Mouse (Mus musculus) lung, postnatal 0 days (tissue): ENCODE measurements around the gene Ndufb3. TPM values are rescaled to one million over a fixed set of nuclear protein-coding genes. Genes with fewer than 3 reads are reported as not detected.
"Not testable (repeated sequence)": the region's sequence is repeated elsewhere in the genome, so short reads cannot be mapped to it uniquely, and the experiment has no call there.

ENCODE experiments used
- ATAC-seq: fragments of 200-750 bp; cut with Nextera tagmentation; 2 replicates; pipeline ENCODE4 v1.8.0; 2017; ENCODE audit warnings: moderate library complexity
- DNase-seq: peaks from one replicate; pipeline ENCODE4 v3.0.0-alpha.2; 2016; ENCODE audit warnings: low spot score
- H3K27ac ChIP-seq: fragments of 300-500 bp; sonication (generic); 2 replicates; pipeline ENCODE4 v1.5.1; 2014; ENCODE audit warnings: antibody characterized with exemption, mild to moderate bottlenecking, low read length, mixed read lengths
- H3K27me3 ChIP-seq: fragments of 300-500 bp; sonication (generic); replicated peaks from 2 replicates; pipeline ENCODE4 v1.6.1; 2014; ENCODE audit warnings: low read length, mixed read lengths; ENCODE audit not compliant: insufficient read depth
- H3K36me3 ChIP-seq: fragments of 300-500 bp; sonication (generic); 2 replicates; pipeline ENCODE4 v1.6.1; 2014; ENCODE audit warnings: low read length, mixed read lengths; ENCODE audit not compliant: insufficient read depth
- H3K4me1 ChIP-seq: fragments of 300-500 bp; sonication (generic); 2 replicates; pipeline ENCODE4 v1.6.1; 2014; ENCODE audit warnings: antibody characterized with exemption, low read depth, low read length, mixed read lengths; ENCODE audit not compliant: insufficient read depth
- H3K4me2 ChIP-seq: fragments of 300-500 bp; sonication (generic); replicated peaks from 2 replicates; pipeline ENCODE4 v1.6.1; 2014; ENCODE audit warnings: low read depth, mild to moderate bottlenecking, low read length, moderate library complexity, mixed read lengths
- H3K4me3 ChIP-seq: fragments of 300-500 bp; sonication (generic); 2 replicates; pipeline ENCODE4 v1.5.1; 2014; ENCODE audit warnings: low read depth, low read length
- H3K9ac ChIP-seq: fragments of 300-500 bp; sonication (generic); replicated peaks from 2 replicates; pipeline ENCODE4 v1.6.1; 2014; ENCODE audit warnings: low read depth, mild to moderate bottlenecking
- H3K9me3 ChIP-seq: fragments of 300-500 bp; sonication (generic); 2 replicates; pipeline ENCODE4 v1.6.1; 2016; ENCODE audit warnings: low read length, mixed read lengths
- CTCF ChIP-seq: IDR thresholded peaks from 2 replicates; pipeline ENCODE4 v1.5.1; 2016; ENCODE audit warnings: antibody characterized with exemption, mild to moderate bottlenecking
- EP300 ChIP-seq: IDR thresholded peaks from 2 replicates; pipeline ENCODE4 v1.6.1; 2016; ENCODE audit warnings: antibody characterized with exemption, mild to moderate bottlenecking, control low read depth
- WGBS: fragments of 180-500 bp; shearing (Covaris S2); extraction: QIAGEN DNeasy Blood & Tissue Kit; methylation state at CpG from one replicate; pipeline ENCODE4 v1.1.7; 2014; 5-methylcytosine and 5-hydroxymethylcytosine counted together
- polyA plus RNA-seq: library from polyadenylated mRNA; unstranded; fragments of >200 nt; fragmentation: Nextera tagmentation; extraction: Ambion mirVana; gene quantifications from 2 replicates; pipeline ENCODE4 v1.2.1, GENCODE M21; 2015

Ndufb3 gene
- 162 and 163 TPM in 2 replicates for polyA plus RNA-seq

DNA sequence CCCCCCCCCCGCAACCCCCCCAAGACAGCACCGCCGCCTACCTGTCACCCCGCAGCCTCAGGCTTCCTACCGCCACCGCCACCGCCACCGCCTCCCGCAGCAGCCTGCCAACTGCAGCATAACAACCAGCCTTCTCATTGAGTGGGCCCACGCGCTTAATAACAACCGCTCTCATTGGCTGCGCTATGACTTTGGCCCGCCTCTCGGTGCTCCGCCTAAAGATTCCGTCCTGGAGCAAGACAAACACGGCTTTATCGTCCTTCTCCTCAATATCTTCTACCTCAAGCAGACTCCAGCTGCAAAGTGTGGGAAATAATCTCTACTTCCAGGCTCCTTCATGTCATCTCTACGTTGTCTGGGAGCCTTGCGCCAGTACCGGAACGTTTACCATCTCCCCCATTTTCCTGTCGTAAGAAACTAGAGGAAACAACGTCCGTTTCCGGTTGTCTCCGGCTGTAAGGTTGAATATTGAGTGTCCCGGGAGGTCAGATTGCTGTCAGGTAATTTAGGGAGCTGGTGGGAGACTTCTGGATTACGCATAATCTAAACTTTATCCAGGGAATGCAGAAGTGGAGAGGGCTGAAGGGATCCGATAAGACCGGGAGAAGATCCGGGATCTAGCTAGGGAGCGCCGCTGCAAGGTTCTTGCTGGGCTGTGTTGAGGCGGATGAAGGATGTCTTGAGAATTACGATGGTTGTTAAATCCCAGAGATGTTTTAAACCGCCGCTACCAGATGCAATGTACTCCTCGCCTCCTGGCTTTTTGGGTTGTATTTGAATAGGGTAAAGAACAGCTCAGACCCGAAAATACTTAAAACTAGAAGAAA, at the start of gene Ndufb3, which contains the start of gene Fam126b:
Gene Ndufb3 (plus strand): TSS at position 214 of the 827 bp plus-strand sequence.
Gene Fam126b (minus strand): TSS at position 153 of the 827 bp plus-strand sequence.
- DNase-seq, result peak; percentile 93
- H3K27me3 ChIP-seq, result no peaks in the 10 kb centered on the region
- TF ChIP-seq EP300, result peak; percentile 60
- TF ChIP-seq CTCF, result no peak
- H3K27ac ChIP-seq, result peak within 1 kb of the TSS; percentile 78
- H3K36me3 ChIP-seq, result no peaks in the 10 kb centered on the region
- peak; percentile 99 for ATAC-seq
- H3K9ac ChIP-seq, result peak within 1 kb of the TSS; percentile 80
- peak within 1 kb of the TSS; percentile 87 for H3K4me2 ChIP-seq
- WGBS, result under 1% methylated on average over 38 of the region's 41 CpGs
- H3K9me3 ChIP-seq, result no peaks in the 10 kb centered on the region
- 0 out of 2 replicates have a peak, but pooled peaks cover 4% of the 10 kb centered on the region for H3K4me1 ChIP-seq
- H3K4me3 ChIP-seq, result peak within 1 kb of the TSS; percentile 59

DNA sequence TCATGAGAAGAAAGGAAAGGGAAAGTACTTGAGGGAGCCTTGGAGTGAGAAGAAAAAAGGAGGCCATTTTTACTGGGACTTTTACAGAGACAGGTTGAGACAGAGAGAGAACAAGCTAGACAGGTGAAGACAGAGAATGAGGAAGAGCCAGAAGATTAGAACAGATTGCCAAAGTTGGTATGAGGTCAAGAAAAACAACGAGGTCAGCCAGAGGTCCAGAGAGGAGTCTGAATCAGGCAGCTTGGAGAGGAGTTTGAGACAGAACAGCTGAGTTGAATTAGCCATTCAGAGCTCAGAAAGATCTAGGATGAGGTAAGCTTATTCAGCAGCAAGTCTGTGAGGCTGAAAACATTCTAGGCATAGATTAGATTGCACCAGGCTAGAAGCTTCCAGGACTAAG, 44.8 kb upstream of the Ndufb3 start:
- no peak overlapping the region for H3K9ac ChIP-seq
- no peaks in the 10 kb centered on the region for H3K9me3 ChIP-seq
- WGBS, result 72% methylated on average over 1 of the region's 1 CpGs
- DNase-seq, result no peak
- H3K4me3 ChIP-seq, result no peak overlapping the region
- H3K36me3 ChIP-seq, result peaks cover 26% of the 10 kb centered on the region; the same call in 1 of the 2 replicates
- TF ChIP-seq CTCF, result no peak
- TF ChIP-seq EP300, result no peak
- H3K27ac ChIP-seq, result no peak overlapping the region
- no peak for ATAC-seq
- H3K4me2 ChIP-seq, result no peak overlapping the region
- H3K27me3 ChIP-seq, result no peaks in the 10 kb centered on the region
- no peaks in the 10 kb centered on the region for H3K4me1 ChIP-seq

DNA sequence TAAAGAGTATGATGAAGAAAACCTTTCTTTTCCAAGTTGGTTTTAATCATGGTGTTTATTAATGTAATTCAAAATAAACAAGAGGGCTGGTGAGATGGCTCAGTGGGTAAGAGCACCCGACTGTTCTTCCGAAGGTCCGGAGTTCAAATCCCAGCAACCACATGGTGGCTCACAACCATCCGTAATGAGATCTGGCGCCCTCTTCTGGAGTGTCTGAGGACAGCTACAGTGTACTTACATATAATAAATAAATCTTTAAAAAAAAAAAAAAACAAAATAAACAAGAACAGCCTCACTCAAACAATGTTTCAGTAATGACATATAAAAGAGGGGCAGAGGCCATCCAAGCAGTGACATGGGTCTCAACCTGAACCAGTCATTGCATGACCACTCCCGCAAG, 25.8 kb upstream of the Ndufb3 start:
- not testable (repeated sequence) for H3K4me1 ChIP-seq, H3K4me2 ChIP-seq, H3K27me3 ChIP-seq, H3K4me3 ChIP-seq, H3K9ac ChIP-seq, H3K36me3 ChIP-seq, H3K27ac ChIP-seq, ATAC-seq, DNase-seq, H3K9me3 ChIP-seq
- 93% methylated on average over 4 of the region's 6 CpGs for WGBS

DNA sequence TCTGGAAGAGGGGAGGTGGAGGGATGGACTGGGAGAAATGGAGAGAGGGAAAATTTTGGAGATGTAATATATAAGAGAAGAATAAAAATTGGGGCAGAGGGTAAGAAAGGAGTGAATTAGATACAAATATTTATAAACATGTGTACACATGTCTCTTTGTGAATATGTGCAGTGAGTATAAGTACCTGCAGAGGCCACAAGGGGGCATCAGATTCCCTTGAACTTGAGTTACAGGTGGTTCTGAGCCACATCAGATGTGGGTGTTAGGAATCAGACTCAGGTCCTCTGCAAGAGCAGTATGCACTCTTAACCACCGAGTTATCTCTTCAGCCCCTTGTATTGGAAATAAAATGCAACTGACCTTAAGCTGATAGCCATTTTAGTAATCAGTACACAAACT, 23.7 kb upstream of the Ndufb3 start:
- no peak overlapping the region for H3K27ac ChIP-seq
- H3K9me3 ChIP-seq, result no peaks in the 10 kb centered on the region
- no peak overlapping the region for H3K4me3 ChIP-seq
- no peaks in the 10 kb centered on the region for H3K27me3 ChIP-seq
- no peak overlapping the region for H3K9ac ChIP-seq
- H3K36me3 ChIP-seq, result no peaks in the 10 kb centered on the region
- DNase-seq (peak; percentile 43), ATAC-seq (no peak)
- no peak for TF ChIP-seq EP300
- TF ChIP-seq CTCF, result peak; percentile 69
- no peak overlapping the region for H3K4me2 ChIP-seq
- 81% methylated on average over 1 of the region's 1 CpGs for WGBS
- H3K4me1 ChIP-seq, result no peaks in the 10 kb centered on the region; the same call in 1 of the 2 replicates

DNA sequence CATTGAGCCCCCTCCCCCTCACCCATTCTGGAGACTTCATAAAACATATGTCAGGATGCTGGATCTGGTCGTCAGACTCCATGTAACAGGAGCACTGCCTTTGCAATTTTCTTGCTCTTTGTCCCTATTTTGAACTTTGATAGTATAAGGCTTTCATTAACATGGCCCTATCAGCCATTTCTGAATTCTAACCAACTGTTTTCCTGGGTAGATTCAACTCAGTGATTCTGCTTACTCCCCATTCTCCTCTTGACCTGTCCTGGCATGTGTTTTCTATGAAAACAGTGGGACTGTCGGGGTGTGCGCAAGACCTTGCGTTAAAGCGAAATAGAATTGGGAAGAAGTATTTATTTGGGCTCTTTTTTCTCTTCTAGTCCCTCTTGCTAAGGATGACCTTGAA, 21.2 kb upstream of the Ndufb3 start:
- no peak overlapping the region for H3K27ac ChIP-seq
- H3K4me1 ChIP-seq, result no peaks in the 10 kb centered on the region; the same call in 1 of the 2 replicates
- TF ChIP-seq CTCF (no peak), EP300 (no peak)
- no peak overlapping the region for H3K4me2 ChIP-seq
- H3K9me3 ChIP-seq, result no peaks in the 10 kb centered on the region
- ATAC-seq (no peak), DNase-seq (no peak)
- 91% methylated on average over 5 of the region's 5 CpGs for WGBS
- no peaks in the 10 kb centered on the region for H3K27me3 ChIP-seq
- no peak overlapping the region for H3K4me3 ChIP-seq
- H3K36me3 ChIP-seq, result no peaks in the 10 kb centered on the region
- no peak overlapping the region for H3K9ac ChIP-seq

DNA sequence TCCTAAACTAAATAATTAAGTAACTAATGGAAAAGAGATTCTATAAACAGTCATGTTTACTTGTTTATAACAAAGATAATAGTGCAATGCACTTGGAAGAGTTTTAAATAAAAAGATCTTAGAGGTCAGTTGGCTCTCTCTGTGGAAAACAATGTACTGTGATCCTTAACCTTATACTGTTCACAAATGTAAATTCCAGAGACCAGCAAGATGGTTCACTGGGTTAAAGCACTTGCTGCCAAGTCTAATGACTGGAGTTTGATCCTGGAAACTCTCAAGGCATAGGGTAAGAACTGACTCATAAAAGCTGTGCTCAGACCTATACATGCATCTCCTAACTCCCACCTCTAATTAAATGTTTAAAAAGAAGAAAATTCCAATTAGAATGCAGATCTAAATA, 19.6 kb upstream of the Ndufb3 start:
- DNase-seq, result peak; percentile 8
- ATAC-seq, result no peak
- H3K4me3 ChIP-seq, result no peak overlapping the region
- H3K27me3 ChIP-seq, result no peaks in the 10 kb centered on the region
- no peak for TF ChIP-seq EP300
- no peaks in the 10 kb centered on the region for H3K9me3 ChIP-seq
- no peak overlapping the region for H3K9ac ChIP-seq
- H3K4me2 ChIP-seq, result no peak overlapping the region
- no peaks in the 10 kb centered on the region for H3K36me3 ChIP-seq
- H3K4me1 ChIP-seq, result no peaks in the 10 kb centered on the region; the same call in 1 of the 2 replicates
- H3K27ac ChIP-seq, result no peak overlapping the region
